Mouse (Mus musculus): ENCODE measurements around the gene C130032M10Rik.

Gene C130032M10Rik

GRCm38 (mm10) chr9:114549117-114549516 is 33.6 kb downstream of the C130032M10Rik start:
- no peak for DNase-seq (ENCODE audit: low spot score in 2 of 2)

GRCm38 (mm10) chr9:114550033-114550432 is 34.5 kb downstream of the C130032M10Rik start:
- no peak for DNase-seq (ENCODE audit: low spot score in 2 of 2)

GRCm38 (mm10) chr9:114553828-114554227 is 38.3 kb downstream of the C130032M10Rik start:
- DNase-seq (ENCODE audit: low spot score in 2 of 2) = no peak

GRCm38 (mm10) chr9:114554355-114554979 is 39.0 kb downstream of the C130032M10Rik start:
- DNase-seq (ENCODE audit: low spot score in 2 of 2) = no peak

- DNase-seq (ENCODE audit: low spot score in 2 of 2) = no peak
Measured at GRCm38 (mm10) chr9:114556276-114556855, 40.9 kb downstream of the C130032M10Rik start.

- no peak for DNase-seq (ENCODE audit: low spot score in 2 of 2)
Measured at GRCm38 (mm10) chr9:114557086-114557485, 41.6 kb downstream of the C130032M10Rik start.

GRCm38 (mm10) chr9:114560141-114560540 is 44.6 kb downstream of the C130032M10Rik start:
- no peak for DNase-seq (ENCODE audit: low spot score in 2 of 2)

- DNase-seq (ENCODE audit: low spot score in 2 of 2) = no peak
Measured at GRCm38 (mm10) chr9:114560771-114561670, 45.5 kb downstream of the C130032M10Rik start.

- DNase-seq (ENCODE audit: low spot score in 2 of 2) = no peak
Measured at GRCm38 (mm10) chr9:114561671-114561971, 46.1 kb downstream of the C130032M10Rik start.

- no peak for DNase-seq (ENCODE audit: low spot score in 2 of 2)
Measured at GRCm38 (mm10) chr9:114562031-114562918, 46.8 kb downstream of the C130032M10Rik start.

- no peak for DNase-seq (ENCODE audit: low spot score in 2 of 2)
Measured at GRCm38 (mm10) chr9:114562919-114563751, 47.6 kb downstream of the C130032M10Rik start.

- DNase-seq (ENCODE audit: low spot score in 2 of 2) = no peak
Measured at GRCm38 (mm10) chr9:114563761-114564606, 48.5 kb downstream of the C130032M10Rik start, which contains the start of gene Trim71. Gene Trim71, minus strand, starts transcription at chr9:114564369.

- no peak for DNase-seq (ENCODE audit: low spot score in 2 of 2)
Measured at GRCm38 (mm10) chr9:114564667-114565066, 49.2 kb downstream of the C130032M10Rik start.
